Mouse (Mus musculus) CH12.LX (cell line): ENCODE measurements around the gene Gpbar1. TPM values are rescaled to one million over a fixed set of nuclear protein-coding genes. Genes with fewer than 3 reads are reported as not detected.
A peak's percentile ranks its signal among the peaks of the same experiment; 100 is the strongest.

ENCODE experiments used
- DNase-seq: peaks from one replicate; pipeline ENCODE4 v3.0.0-alpha.2; 2013; ENCODE audit errors: extremely low read depth
- H3K27ac ChIP-seq: 2 replicates; pipeline ENCODE4 v1.5.1; 2012; ENCODE audit warnings: low read depth, mild to moderate bottlenecking, control low read depth, moderate library complexity; ENCODE audit not compliant: insufficient read depth
- H3K27me3 ChIP-seq: replicated peaks from 2 replicates; pipeline ENCODE3; 2012; ENCODE audit warnings: inconsistent platforms
- H3K36me3 ChIP-seq, 2 experiments: replicated peaks in 1 of 2; 2 replicates each; pipeline versions ENCODE3 to v1.6.1; 2012; ENCODE audit warnings: inconsistent platforms in 1 of 2, low read length in 1 of 2, mild to moderate bottlenecking in 1 of 2, mixed read lengths in 1 of 2, moderate library complexity in 1 of 2; ENCODE audit not compliant: control insufficient read depth in 1 of 2, insufficient read depth in 1 of 2
- H3K4me1 ChIP-seq, 2 experiments: 2 replicates each; pipeline ENCODE4 v1.6.1; 2012; ENCODE audit warnings: inconsistent platforms in 1 of 2, moderate library complexity in 1 of 2; ENCODE audit not compliant: insufficient read depth in 2 of 2, control insufficient read depth in 1 of 2
- H3K4me2 ChIP-seq: 2 replicates; pipeline ENCODE4 v1.6.1; 2012; ENCODE audit warnings: low read depth, mild to moderate bottlenecking, control low read depth; ENCODE audit not compliant: poor library complexity, insufficient read depth, severe bottlenecking
- H3K4me3 ChIP-seq, 3 experiments: fragments of 150-350 bp in 1 of 3; sonication (generic) in 1 of 3; replicated peaks in 1 of 3; 2 replicates each; pipeline versions ENCODE3 to v1.5.1; 2011 to 2012; ENCODE audit warnings: low read depth in 2 of 3, low read length in 2 of 3, mild to moderate bottlenecking in 2 of 3, moderate library complexity in 2 of 3, control low read depth in 1 of 3, improper control_type of control experiment in 1 of 3, inconsistent platforms in 1 of 3, mixed read lengths in 1 of 3; ENCODE audit not compliant: poor library complexity in 1 of 3
- H3K79me2 ChIP-seq: replicated peaks from 2 replicates; pipeline ENCODE4 v1.6.1; 2012; ENCODE audit warnings: mild to moderate bottlenecking, moderate library complexity; ENCODE audit not compliant: control insufficient read depth, poor library complexity, insufficient read depth, severe bottlenecking; ENCODE audit errors: extremely low read depth
- H3K9ac ChIP-seq: 2 replicates; pipeline ENCODE4 v1.6.1; 2012; ENCODE audit warnings: low read depth, mild to moderate bottlenecking, control low read depth, moderate library complexity; ENCODE audit not compliant: insufficient read depth
- H3K9me3 ChIP-seq: replicated peaks from 2 replicates; pipeline ENCODE3; 2012; ENCODE audit warnings: low read length, inconsistent platforms, mixed read lengths
- CHD2 ChIP-seq: IDR thresholded peaks from 2 replicates; pipeline ENCODE4 v1.6.1; 2011; ENCODE audit warnings: low read length, improper control_type of control experiment
- CTCF ChIP-seq, 2 experiments: IDR thresholded peaks in 1 of 2; conservative IDR thresholded peaks in 1 of 2; 2 replicates each; pipeline ENCODE4 v1.5.1; 2011 to 2012; ENCODE audit warnings: low read depth in 2 of 2, low read length in 2 of 2, improper control_type of control experiment in 1 of 2, inconsistent platforms in 1 of 2, mild to moderate bottlenecking in 1 of 2, moderate library complexity in 1 of 2
- ETS1 ChIP-seq: conservative IDR thresholded peaks from 2 replicates; pipeline ENCODE4 v1.6.1; 2012; ENCODE audit warnings: low read depth, mild to moderate bottlenecking, inconsistent platforms, low read length, improper control_type of control experiment, moderate library complexity
- GABPA ChIP-seq: IDR thresholded peaks from 2 replicates; pipeline ENCODE4 v1.6.1; 2012; ENCODE audit warnings: low read depth, low read length, improper control_type of control experiment, inconsistent platforms; ENCODE audit not compliant: insufficient replicate concordance
- IRF4 ChIP-seq: IDR thresholded peaks from 2 replicates; pipeline ENCODE4 v1.6.1; 2014; ENCODE audit warnings: low read depth, mild to moderate bottlenecking, inconsistent platforms, low read length, improper control_type of control experiment
- JUND ChIP-seq: conservative IDR thresholded peaks from 2 replicates; pipeline ENCODE4 v1.6.1; 2011; ENCODE audit warnings: low read depth, low read length, improper control_type of control experiment
- MEF2A ChIP-seq: IDR thresholded peaks from 2 replicates; pipeline ENCODE4 v1.6.1; 2014; ENCODE audit warnings: low read depth, mild to moderate bottlenecking, inconsistent platforms, low read length, improper control_type of control experiment, borderline replicate concordance
- MXI1 ChIP-seq: IDR thresholded peaks from 2 replicates; pipeline ENCODE4 v1.6.1; 2011; ENCODE audit warnings: mild to moderate bottlenecking, low read depth, low read length, improper control_type of control experiment
- MYC ChIP-seq: IDR thresholded peaks from 2 replicates; pipeline ENCODE4 v1.6.1; 2011; ENCODE audit warnings: low read depth, mild to moderate bottlenecking, improper control_type of control experiment, low read length
- NELFE ChIP-seq: IDR thresholded peaks from 2 replicates; pipeline ENCODE4 v1.6.1; 2011; ENCODE audit warnings: low read depth, low read length, improper control_type of control experiment
- NRF1 ChIP-seq: IDR thresholded peaks from 2 replicates; pipeline ENCODE4 v1.6.1; 2014; ENCODE audit warnings: low read depth, mild to moderate bottlenecking, inconsistent platforms, low read length, improper control_type of control experiment, moderate library complexity
- PAX5 ChIP-seq: IDR thresholded peaks from 2 replicates; pipeline ENCODE4 v1.6.1; 2012; ENCODE audit warnings: low read length, inconsistent platforms, mixed read lengths
- RAD21 ChIP-seq: IDR thresholded peaks from 2 replicates; pipeline ENCODE4 v1.6.1; 2011; ENCODE audit warnings: low read depth, mild to moderate bottlenecking, low read length, improper control_type of control experiment, moderate library complexity
- TBP ChIP-seq: conservative IDR thresholded peaks from 2 replicates; pipeline ENCODE4 v1.6.1; 2011; ENCODE audit warnings: low read depth, low read length, improper control_type of control experiment
- USF1 ChIP-seq: IDR thresholded peaks from 2 replicates; pipeline ENCODE4 v1.6.1; 2014; ENCODE audit warnings: low read depth, mild to moderate bottlenecking, inconsistent platforms, low read length, improper control_type of control experiment
- USF2 ChIP-seq: conservative IDR thresholded peaks from 2 replicates; pipeline ENCODE4 v1.6.1; 2011; ENCODE audit warnings: low read depth, low read length, improper control_type of control experiment
- ZKSCAN1 ChIP-seq: IDR thresholded peaks from 2 replicates; pipeline ENCODE4 v1.6.1; 2012; ENCODE audit warnings: low read depth, inconsistent platforms, low read length, improper control_type of control experiment, borderline replicate concordance
- ZMIZ1 ChIP-seq: IDR thresholded peaks from 2 replicates; pipeline ENCODE4 v1.6.1; 2012; ENCODE audit warnings: low read depth, mild to moderate bottlenecking, inconsistent platforms, low read length, improper control_type of control experiment
- dilution Hi-C: fragments of 300-500 bp; cut with MboI; formaldehyde crosslinking; loops from 2 replicates; pipeline ENCODE4 v1.14.3; 2020; ENCODE audit warnings: low sequenced_read_pairs; ENCODE audit not compliant: extremely low pct_unique_long_range_greater_than_20kb, extremely low pct_ligation_motif_present
- in situ Hi-C: fragments of 300-500 bp; cut with MboI; formaldehyde crosslinking; loops from 3 replicates; pipeline ENCODE4 v1.14.3; 2019; ENCODE audit warnings: low sequenced_read_pairs, low pct_ligation_motif_present, low pct_unique_long_range_greater_than_20kb, mixed read lengths
- polyA plus RNA-seq: library from polyadenylated mRNA; unstranded; fragments of >175 nt; gene quantifications from 2 replicates; pipeline ENCODE4 v1.2.1, GENCODE M21; 2012; ENCODE audit warnings: low read depth; ENCODE audit not compliant: insufficient read length
- total RNA-seq, 2 experiments: library from RNA; depleted of rRNA; stranded (reverse); fragments of 300-350 nt in 1 of 2; fragments of >200 nt in 1 of 2; gene quantifications; 2 replicates each; pipeline ENCODE4 v1.2.3; 2012 to 2014

The Gpbar1 gene
- total RNA-seq (2012; rRNA removed) (0.21 TPM in 1 of 2 replicates, not detected in the other), total RNA-seq (2014; rRNA removed) (not detected in 2 replicates), polyA plus RNA-seq (not detected in 2 replicates)

DNA sequence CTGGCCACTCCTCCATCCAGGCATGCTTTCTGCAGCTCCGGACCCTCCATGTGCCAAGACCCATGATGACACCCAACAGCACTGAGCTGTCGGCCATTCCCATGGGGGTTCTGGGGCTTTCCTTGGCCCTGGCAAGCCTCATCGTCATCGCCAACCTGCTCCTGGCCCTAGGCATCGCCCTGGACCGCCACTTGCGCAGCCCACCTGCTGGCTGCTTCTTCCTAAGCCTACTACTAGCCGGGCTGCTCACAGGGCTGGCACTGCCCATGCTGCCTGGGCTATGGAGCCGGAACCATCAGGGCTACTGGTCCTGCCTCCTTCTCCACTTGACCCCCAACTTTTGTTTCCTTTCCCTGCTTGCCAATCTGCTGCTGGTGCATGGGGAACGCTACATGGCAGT lies at the start of gene Gpbar1:
TSS of gene Gpbar1 (plus strand) at position 13 of the 400 bp plus-strand sequence.
- H3K9me3 ChIP-seq = no peaks in the 10 kb centered on the region
- in situ Hi-C loops (no loop called here), dilution Hi-C loops (no loop called here)

GRCm38 (mm10) chr1:74229942-74230341 lies 48.4 kb upstream of the Gpbar1 start:
- Histone ChIP-seq H3K27me3 (no peaks in the 10 kb centered on the region), H3K4me2 (no peak overlapping the region), H3K9me3 (peaks cover 5% of the 10 kb centered on the region), H3K4me1 (peaks cover 0 to 11% of the 10 kb centered on the region in 2 experiments; a peak in 2 of 4 replicates), H3K79me2 (no peaks in the 10 kb centered on the region), H3K36me3 (no peaks in the 10 kb centered on the region), H3K27ac (no peak overlapping the region), H3K9ac (no peak overlapping the region), H3K4me3 (no peak overlapping the region)
- TF ChIP-seq CTCF (conservative IDR thresholded peaks at IDR 0.05 in 1 of 2, IDR thresholded peaks at IDR 0.05 in 1 of 2; ENCODE audit: low read depth in 2 of 2, low read length in 2 of 2) (no peak), USF1 (no peak), NRF1 (no peak), NELFE (no peak), MXI1 (no peak), JUND (no peak), ETS1 (no peak)
- no peak for DNase-seq
- dilution Hi-C loops = no loop called here
- in situ Hi-C loops = no loop called here

More for the DNA sequence above, at the start of gene Gpbar1:
- H3K4me3 ChIP-seq = peak within 1 kb of the TSS in 1 of 3 experiments; percentile 24
- H3K9ac ChIP-seq = no peak within 1 kb of the TSS
- TF ChIP-seq NELFE = no peak
- TF ChIP-seq IRF4 = no peak
- TF ChIP-seq MYC = no peak
- no peak for TF ChIP-seq MEF2A
- TF ChIP-seq USF2 = no peak
- TF ChIP-seq PAX5 = no peak
- TF ChIP-seq GABPA = no peak
- TF ChIP-seq CHD2 = no peak
- no peak for TF ChIP-seq RAD21
- TF ChIP-seq ZMIZ1 = no peak; the same call in 1 of the 2 replicates
- TF ChIP-seq USF1 = no peak
- no peak for TF ChIP-seq TBP
- no peak for TF ChIP-seq ZKSCAN1
- DNase-seq = no peak
- H3K4me2 ChIP-seq = no peak within 1 kb of the TSS
- no peaks in the 10 kb centered on the region for H3K27me3 ChIP-seq
- peaks cover 44 to 51% of the 10 kb centered on the region in 2 experiments for H3K36me3 ChIP-seq
- peaks cover 10% of the 10 kb centered on the region for H3K79me2 ChIP-seq
- peaks cover 11 to 37% of the 10 kb centered on the region in 2 experiments for H3K4me1 ChIP-seq
- no peak within 1 kb of the TSS for H3K27ac ChIP-seq
